Mouse (Mus musculus): ENCODE data around the gene Tmem200c.

DNA sequence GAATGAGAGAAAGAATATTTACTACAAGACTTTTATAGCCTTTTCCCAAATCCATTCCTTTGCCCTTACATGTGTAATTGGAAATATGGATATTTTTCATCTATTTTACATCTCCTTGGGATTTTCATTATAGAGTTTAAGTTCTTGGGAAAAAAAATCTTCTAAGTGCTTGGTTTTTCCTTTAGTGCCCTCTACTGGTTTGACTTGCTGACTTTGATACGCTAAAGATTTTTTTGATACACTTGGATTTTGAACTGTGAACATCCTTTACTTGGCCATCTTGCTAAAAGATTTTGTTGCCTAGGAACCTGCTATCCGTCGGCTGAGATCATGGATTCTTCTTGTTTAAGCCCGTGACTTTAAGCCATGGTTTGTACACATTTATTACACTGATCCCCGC lies 48.8 kb downstream of the Tmem200c start:
- TF ChIP-seq CHD2 (IDR thresholded peaks at IDR 0.05; ENCODE audit: low read depth, low read length) (no peak), ZC3H11A (IDR thresholded peaks at IDR 0.05; ENCODE audit: borderline replicate concordance, low read depth, low read length) (no peak), ZNF384 (IDR thresholded peaks at IDR 0.05; ENCODE audit: low read depth, low read length) (no peak), HCFC1 (IDR thresholded peaks at IDR 0.05; ENCODE audit: borderline replicate concordance, insufficient read depth, low read length) (no peak), MAFK (IDR thresholded peaks at IDR 0.05; ENCODE audit: insufficient read depth, low read depth, low read length) (no peak)

All from ES-E14 (cell line).